Mouse (Mus musculus): ENCODE data around the gene Phf14.

Phf14 gene

DNA sequence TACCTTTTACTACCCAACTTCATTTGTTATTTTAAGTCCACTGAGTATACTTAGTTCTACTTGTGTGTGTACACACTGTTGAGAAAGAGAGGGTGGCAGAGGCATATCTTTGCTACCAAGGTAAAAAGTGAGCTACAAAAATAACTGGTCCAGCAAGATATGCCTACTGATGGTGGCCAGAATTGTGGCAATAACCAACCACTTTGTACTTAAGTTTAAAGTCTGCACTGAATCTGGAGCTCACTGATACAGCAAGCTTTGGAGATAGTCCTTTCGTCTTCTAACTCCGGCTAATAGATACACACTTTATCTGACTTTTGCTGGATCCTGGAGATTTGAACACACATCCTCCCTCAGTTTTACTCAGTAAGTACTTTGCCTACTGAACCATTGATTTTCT lies 115.8 kb downstream of the Phf14 start:
- no peak for DNase-seq

DNA sequence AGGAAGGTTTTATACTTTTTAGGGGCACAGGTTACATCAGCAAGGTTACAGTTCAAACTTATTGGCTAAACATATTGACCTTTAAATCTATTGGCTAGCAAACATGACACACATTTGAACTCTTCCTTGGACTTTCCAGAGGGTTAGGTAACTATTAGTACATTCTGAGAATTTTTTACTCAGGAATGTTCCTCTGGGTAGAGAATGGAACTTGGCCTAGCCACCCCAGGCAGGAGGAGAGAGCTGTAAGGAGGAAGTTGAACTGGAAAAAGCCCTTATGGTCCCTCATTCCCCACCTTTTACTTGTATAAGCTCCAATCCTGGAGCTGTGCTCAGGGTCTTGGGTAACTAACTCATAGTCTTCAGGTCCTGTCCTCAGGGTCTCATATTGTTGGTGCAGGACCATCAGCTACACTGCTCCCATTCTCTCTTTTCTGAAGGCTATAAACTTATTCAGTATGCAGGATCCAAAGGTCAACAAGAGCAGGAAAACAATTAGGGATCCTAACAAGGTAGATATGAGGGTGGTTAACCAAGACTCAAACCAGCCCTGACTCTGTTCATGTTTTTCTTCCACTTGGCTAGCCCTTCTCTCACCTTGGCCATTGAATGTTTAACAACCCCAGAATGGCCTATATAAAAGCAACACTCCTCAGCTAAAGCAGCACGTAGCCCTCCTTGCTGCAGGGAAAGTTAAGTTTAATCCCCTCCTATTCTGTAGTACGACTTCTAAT lies 119.4 kb downstream of the Phf14 start:
- DNase-seq = no peak

DNA sequence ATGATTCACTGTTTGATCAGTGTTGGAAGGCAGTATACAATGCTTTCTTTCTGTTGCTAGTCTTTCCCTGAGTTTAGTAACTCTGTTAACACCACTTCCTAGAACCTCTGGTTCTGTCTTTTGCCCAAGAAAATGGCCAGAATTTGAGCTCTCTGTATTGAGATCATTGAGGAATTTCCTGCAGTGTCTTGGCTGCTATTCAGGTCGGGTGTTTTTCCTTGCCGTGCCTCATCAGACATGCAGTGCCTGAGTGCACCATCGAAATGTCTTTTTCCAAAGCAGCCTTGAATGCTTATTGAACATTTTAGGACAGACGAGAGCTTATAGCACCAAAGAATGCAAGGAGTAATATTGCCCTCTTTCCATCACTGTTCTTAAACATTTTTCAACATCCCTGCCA lies 127.0 kb downstream of the Phf14 start:
- no peak for DNase-seq

DNA sequence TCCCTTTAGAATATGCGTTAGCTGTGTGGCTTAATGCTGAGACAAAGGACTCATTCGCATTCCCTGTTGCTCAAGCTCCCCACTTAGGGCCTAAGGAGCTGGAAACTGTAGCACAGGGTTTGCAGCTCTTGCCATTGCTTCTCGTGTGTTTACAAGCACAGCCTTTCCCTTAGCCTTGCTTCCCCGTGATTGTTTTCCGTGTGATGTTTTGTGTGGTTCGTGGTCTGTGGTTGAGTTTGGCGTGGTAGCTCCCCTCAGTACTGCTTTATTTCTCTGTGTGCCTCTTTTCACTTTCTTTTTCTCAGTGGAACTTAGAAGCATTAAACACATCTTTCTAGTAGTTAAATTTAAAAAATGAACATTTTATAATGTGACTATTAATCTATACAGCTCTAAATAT lies 130.7 kb downstream of the Phf14 start:
- no peak for DNase-seq

DNA sequence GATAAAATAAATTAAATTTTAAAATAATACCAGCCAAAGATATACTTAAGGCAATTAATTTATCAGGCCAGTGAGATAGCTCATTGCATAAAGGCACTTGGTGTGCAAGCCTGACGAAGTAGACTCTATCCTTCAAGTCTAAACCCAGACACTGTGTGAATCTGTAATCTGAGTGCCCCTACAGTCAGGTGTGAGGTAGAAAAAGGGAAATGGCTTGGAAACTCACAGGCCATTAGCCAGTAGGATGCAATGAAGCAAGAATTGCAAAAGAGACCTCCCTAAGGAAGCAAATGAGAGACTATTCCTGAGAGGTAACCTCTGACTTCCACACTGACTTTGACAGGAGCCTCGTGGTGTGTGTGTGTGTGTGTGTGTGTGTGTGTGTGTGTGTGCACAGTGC lies 145.3 kb downstream of the Phf14 start:
- DNase-seq = no peak

DNA sequence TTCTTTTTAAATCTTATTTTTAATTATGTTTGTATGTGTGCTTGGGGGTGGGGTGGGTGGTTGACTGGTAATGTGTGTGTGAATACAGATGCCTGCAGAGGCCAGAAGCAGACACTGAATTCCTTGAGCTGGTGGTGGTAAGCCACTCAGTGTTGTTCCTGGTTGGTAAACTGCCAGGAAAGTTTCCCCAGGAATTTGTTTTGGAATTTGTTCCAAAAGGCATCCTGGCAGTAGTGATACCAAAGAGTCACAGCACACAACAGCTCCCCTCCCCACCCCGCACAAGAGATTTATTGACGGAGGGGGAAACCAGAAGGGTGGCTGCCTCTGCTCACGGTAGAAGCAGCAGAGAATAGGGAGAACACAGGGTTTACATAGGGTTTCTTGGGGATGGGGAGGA lies 146.5 kb downstream of the Phf14 start:
- no peak for DNase-seq

DNA sequence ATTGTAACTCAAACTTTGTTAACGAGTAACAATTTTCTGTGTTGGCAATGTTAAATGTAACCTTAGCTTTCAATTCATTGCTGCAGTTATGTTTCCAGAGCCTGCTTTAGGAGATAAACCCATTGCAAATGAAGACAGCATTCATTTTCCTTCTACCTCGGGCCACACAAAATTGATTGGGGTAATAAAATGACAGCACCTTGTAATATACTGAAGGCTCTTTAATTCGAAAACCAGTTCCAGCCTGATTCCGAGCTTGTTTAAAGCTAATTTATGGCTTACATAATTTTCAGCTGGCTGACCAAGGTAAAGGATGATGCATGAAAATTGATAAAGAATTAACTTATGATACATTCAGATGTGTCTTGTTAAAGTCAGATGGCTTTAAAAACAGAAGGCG lies 151.1 kb downstream of the Phf14 start:
- no peak for DNase-seq

DNA sequence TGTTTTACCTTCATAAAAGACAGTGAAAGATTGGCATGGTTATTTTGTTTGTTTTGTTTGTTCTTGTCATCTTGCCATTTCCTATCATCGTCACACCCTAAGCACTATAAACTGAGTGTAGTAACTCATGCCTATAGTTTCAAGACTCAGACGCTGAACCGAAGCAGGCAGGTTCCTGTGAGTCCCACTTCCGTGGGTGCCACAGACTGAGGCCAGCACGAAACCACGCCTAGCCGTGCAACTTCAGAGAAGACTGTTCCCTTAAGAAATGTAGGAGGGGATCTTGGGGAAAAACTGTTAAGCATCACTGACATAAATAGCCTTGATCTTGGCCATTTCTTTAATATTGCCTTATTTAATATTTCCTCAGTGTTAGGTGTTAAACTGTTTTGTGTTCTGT lies 152.4 kb downstream of the Phf14 start:
- DNase-seq = no peak

DNA sequence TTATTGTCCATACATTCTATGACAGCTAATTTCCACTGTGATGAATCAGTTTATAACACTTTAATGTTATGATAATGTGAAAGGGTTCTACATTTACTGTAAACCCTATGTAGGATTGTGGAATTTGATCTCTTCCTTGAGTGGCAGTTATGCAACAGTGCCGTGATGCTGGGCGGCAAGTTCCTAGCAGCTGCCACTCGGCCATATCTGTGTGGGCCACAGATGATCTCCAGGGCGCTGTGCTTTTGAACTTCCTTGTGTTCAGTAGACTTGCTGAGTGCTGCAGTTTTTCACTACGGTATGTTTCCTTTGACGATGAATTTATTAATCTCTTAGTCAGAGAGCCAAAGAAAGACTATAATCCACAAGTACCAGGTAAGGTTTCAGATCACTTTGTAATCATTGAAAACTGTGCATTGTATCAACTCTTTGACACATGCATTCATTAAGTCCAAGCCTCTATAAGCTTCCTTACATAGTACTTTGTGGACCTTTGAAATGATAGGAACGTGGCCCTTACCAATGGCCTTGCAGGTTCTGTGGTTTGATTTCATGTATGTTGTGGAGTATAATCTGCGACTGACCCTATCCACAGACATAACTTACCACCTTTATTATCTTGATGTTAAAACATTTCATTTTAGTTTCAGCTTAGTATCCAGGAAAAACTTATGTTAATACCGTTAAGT lies 153.0 kb downstream of the Phf14 start:
- DNase-seq = no peak

DNA sequence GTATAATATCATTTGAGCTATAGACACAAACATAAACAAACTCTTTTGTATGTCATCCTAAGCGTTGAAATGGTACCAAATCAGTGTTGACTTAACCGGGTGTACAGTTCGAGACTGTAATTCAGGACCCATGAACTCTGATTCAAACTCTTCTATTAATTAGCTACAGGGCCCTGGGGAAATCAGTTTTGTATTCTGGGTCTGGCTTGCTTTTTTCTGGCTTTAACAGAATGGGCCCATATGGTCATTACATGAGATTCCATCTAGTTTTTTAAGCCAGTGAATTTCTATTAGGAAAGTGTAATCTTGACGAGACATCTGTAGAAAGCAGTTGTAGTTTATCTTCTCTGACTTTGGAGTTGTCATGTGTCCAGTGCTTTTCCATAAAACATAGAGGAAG lies 160.3 kb downstream of the Phf14 start:
- DNase-seq = no peak

DNA sequence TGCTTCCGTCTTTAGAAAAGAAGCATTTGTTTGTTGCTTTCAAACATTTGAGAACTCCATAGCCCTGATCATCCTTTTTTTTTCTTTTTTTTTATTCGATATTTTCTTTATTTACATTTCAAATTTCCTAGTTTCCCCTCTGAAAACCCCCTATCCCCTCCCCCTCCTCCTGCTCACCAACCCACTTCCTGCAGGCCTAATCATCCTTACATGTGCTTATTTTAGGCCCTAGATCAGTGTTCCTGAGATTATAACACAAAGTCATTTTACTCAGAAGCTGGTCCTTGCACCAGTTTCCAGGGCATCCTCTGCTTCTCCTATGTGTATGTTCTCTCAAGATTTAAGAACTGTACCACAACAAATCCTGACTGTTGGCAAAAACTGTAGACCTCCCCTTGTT lies 161.7 kb downstream of the Phf14 start:
- no peak for DNase-seq

DNA sequence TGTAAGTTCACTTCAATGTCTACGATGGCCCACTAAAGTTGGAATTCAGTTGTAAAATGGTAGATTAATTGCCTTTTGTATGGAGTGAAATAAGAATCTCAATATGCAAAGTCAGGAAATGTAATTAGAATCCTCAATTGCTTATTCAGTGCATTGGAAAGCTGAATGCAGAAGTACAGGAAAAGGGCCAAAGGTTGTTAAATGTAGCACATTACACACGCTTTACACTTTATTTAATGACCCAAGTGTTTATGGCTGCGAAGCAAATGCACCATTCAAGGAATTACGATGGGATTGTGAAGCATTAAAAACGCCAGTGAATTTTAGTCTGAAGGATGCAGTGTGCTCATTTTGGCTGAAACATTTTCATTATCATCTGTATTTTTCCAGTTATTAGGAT lies 167.0 kb downstream of the Phf14 start:
- DNase-seq = no peak

DNA sequence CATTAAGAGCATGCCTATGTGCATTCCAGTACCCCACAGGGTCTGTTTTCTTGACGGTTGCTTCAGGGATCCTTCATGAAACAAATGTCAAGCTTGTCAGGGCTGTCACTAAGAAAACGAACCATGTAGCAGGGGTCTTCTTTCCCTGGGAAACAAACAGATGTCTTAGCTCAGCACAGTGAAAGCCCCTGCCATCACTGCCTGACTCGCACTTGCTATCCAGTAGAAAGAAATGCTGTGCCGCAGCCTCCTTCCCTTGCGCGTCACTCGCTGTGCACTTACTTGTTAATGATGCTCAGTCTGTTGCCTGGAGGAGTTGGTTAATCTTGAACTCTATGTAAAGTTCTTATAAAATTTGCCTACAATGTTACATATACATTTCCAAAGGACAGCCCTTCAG lies 169.7 kb downstream of the Phf14 start:
- DNase-seq = no peak

DNA sequence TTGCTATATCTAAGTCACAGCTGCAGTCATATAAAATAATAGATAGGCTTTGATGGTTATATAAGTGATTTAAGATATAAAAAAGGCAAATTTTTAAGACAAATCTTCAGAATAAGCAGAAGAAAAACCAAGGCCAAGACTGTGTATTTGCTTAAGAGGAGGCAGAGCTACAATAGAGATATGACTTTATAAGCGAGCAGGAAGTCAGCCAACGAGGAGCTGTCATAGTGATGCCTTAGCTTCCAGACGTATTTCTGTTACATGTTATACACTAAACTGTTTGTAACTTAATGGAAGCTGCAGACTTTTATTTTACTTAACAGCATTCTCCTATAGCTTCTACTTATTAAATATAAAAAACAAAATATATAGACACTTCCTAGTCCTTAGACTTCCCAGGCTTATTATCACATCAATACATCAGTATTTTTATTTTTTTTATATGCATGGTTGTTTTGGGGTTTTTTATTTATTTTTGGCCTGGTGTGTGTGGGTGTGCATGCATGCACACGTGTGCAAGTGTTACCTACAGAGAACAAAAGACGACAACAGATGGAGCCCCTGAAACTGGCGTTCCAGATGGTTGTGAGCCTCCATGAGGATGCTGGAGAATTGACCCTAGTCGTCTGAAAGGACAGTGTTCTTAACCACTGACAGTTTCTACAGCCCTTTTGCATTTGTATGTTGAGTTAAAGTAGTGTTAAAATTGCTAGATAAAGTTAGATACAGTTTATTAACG lies 170.4 kb downstream of the Phf14 start:
- no peak for DNase-seq

DNA sequence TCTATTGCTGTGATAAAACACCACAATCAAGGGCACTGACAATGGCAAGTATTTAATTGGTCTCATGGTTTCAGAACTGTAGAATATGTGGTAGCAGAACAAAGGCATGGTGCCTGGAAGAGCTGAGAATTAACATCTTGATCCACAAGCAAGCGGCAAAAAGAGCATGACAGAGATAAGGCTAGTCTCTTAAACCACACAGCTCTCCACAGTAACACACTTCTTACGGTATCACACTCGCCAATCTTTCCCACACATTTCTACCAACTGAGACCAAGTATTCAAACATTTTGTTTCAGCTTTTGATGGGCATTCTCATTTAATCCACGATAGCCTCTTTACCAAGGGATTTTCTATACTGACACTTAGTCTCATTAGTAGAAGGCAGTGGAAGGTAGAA lies 171.7 kb downstream of the Phf14 start:
- no peak for DNase-seq

DNA sequence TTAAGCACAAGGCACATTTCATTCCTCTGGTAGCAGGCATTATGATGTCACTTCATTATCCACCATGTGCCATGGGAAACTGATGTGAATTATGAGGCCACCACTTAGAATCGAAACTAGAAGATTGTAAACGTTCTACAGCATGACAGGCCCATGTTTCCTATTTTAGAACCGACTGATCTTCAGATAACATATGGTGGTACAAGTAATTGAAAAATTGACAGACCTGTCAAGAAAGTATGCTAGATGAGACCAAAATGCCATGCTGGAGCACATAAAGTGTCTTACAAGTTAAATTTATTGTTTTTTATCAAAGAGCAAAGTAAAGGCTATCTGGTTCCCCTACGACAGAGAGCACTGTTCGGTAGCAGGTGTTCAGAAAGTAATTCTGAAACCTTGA lies 172.8 kb downstream of the Phf14 start:
- no peak for DNase-seq

DNA sequence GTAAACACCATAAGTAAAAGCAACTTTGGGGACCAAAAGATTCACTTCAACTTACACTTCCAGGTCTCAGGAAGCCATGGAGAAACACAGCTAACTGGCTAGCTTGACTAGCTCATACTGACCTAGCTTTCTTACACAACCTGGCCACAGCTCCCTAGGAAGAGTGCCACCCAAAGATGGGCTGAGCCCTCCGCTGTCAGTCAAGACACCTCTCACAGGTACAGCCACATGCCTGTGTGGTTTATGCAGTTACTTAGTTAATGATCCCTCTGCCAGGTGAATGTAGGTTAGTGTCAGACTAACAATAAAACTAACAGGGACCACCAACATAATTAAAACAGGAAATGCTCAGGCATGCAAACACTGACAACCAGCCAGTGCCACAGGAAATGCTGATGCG lies 174.1 kb downstream of the Phf14 start:
- no peak for DNase-seq

DNA sequence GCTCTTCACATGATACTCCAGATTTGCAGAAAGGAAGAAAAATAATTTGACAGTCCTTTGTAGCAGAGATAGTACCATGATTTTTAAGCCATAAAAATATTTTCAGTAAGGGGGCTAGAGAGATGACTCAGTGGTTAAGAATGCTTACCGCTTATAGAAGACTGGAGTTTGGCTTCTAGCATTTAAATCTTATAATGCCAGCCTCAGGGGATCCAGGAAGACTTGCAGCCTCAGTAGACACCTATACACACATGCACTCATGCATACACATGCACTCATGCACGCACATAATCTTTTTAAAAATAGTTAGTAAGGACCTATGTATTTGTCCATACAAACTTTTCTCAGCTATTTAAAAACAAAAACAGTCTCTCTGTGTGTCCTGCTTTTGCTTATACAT lies 174.5 kb downstream of the Phf14 start:
- DNase-seq = no peak

DNA sequence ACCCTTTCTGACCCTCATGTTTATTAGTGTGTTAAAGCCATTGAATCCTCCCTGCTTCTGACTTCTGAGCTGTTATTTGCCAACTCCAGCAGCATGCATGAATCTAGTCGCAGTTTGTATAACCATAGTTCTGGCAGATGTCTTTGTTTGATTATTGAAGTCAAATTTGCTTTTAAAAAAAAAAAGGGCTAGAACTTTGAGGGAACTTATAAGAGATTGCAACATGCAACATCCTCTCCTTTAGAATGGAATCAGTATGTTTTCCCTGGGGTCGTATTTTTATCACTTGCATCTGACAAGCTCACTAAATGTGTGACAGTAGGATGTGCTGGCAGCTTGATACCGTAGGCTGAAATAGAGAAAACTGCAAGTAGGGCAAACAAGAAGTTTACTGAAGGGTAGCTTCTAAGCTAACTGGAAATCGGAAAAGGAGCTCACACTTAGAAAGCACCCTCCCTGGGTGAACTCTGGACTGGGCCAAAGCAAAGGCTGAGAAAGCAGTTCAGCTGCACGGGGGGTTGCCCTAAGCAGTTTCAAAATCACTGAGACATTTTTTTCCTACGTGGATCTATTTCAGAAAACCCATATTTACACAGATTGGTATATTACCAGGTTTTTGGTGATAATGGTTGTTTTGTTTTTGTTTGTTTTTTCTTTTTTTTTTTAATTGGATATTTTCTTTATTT lies 175.1 kb downstream of the Phf14 start:
- no peak for DNase-seq

DNA sequence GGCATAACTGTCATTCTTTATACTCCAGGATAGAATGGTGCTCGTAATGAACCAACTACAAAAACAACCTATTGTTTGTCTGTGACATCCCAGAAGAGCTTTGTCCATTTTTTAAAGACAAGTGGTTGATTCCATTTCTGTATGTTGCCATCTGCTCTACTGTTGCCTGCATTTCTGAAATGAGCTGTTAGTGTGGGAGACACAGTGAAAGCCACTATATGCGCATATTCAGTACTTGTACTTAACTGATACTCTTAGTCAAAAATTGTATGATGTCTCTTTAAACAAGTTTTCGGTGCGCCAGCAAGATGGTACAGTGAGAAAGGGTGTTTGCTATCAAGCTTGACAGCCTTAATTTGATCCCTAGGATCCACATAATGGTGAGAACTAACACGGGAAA lies 177.1 kb downstream of the Phf14 start:
- DNase-seq = no peak

DNA sequence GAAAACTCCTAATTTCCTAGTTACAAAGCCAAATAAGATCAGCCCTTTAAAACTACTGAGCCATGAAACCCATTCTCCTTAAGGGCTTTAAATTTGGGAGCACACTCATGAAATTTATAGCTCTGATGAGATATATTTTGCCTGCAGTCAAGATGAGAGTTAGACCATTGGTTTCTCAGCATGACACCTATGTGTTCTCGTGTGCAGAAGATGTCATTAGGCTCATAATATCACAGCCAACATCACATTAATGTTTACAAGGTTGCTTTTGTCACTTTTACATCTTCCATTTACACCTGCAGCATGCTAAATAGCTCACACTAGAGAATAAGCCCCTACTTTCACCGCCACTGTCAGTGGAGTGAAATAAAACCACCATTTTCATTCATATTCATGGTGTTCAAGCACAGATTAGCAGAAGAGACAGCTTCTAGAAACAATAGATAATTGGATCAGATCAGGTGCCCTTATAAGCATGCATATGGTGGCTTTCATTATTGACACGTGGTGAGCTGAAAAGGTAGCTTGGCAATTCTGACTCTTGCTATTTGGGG lies 181.9 kb downstream of the Phf14 start:
- no peak for DNase-seq

DNA sequence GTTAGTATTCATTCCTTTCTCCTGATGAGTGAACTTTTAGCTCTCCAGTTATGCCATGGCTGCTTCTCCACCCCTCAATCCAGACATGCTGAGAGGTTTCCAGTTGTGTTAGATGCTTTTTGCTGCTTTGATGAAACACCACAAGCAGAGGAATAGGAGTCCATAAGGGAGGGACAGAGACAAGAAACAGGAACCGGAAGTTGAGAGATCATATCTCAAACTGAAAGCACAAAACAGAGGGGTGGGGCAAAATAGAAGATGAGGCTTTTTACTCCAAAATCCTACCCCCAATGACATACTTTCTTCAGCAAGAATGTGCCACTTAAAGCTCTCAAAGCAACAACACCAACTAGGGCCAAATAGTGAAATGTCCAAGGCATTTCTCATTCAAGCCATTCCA lies 188.1 kb downstream of the Phf14 start:
- no peak for DNase-seq

DNA sequence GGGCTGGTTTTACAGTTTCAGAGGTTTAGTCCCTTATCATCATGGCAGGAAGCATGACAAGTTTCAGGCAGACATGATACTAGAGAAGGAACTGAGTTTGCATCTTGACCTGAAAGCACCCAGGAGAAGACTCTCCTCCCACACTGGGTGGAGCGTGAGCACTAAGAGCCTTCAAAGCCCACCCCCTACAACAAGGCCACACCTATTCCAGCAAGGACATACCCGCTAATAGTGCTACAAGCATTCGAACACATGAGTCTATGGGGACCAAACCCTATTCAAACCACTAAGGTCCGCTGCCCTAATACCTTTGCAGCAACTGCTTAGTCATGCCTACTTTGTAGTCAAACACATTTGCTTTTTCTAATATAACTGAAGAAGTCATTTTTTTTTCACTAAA lies 189.5 kb downstream of the Phf14 start:
- no peak for DNase-seq
